Mouse (Mus musculus) heart, embryonic 10.5 days (tissue): ENCODE results near the gene Pfn3. TPM values are rescaled to one million over a fixed set of nuclear protein-coding genes. Genes with fewer than 3 reads are reported as not detected.

Experiments
- DNase-seq: peaks from one replicate; pipeline ENCODE4 v3.0.0-alpha.2; 2017; ENCODE audit warnings: low spot score
- H3K27ac ChIP-seq: fragments of 300-500 bp; sonication (generic); 2 replicates; pipeline ENCODE4 v1.5.1; 2016; ENCODE audit warnings: mild to moderate bottlenecking
- H3K27me3 ChIP-seq: fragments of 300-500 bp; sonication (generic); 2 replicates; pipeline ENCODE4 v1.6.1; 2016; ENCODE audit warnings: mild to moderate bottlenecking; ENCODE audit not compliant: poor library complexity, insufficient read depth, severe bottlenecking
- H3K36me3 ChIP-seq: fragments of 300-500 bp; sonication (generic); 2 replicates; pipeline ENCODE4 v1.6.1; 2016; ENCODE audit warnings: mild to moderate bottlenecking, moderate library complexity
- H3K4me1 ChIP-seq: fragments of 300-500 bp; sonication (generic); 2 replicates; pipeline ENCODE4 v1.6.1; 2016; ENCODE audit warnings: mild to moderate bottlenecking
- H3K4me3 ChIP-seq: fragments of 300-500 bp; sonication (generic); 2 replicates; pipeline ENCODE4 v1.5.1; 2016; ENCODE audit warnings: mild to moderate bottlenecking, moderate library complexity
- H3K9me3 ChIP-seq: fragments of 300-500 bp; sonication (generic); 2 replicates; pipeline ENCODE4 v1.6.1; 2016; ENCODE audit warnings: mild to moderate bottlenecking, moderate library complexity
- WGBS: fragments of 180-500 bp; shearing (Covaris S2); methylation state at CpG from one replicate; pipeline ENCODE4 v1.1.7; 2016; 5-methylcytosine and 5-hydroxymethylcytosine counted together
- polyA plus RNA-seq: library from polyadenylated mRNA; unstranded; fragments of >200 nt; fragmentation: Nextera tagmentation; extraction: Ambion mirVana; gene quantifications from 2 replicates; pipeline ENCODE4 v1.2.1, GENCODE M21; 2016

Gene Pfn3
- polyA plus RNA-seq, 1 experiment from 2014 or later = not detected

GRCm38 (mm10) chr13:55420018-55420932, 5.2 kb upstream of the Pfn3 start:
- 25% methylated on average over 51 of the region's 51 CpGs for WGBS
- H3K4me3 ChIP-seq = peak overlapping the region; percentile 36

GRCm38 (mm10) chr13:55419142-55419541, 4.1 kb upstream of the Pfn3 start:
- Histone ChIP-seq H3K36me3 (no peaks in the 10 kb centered on the region), H3K9me3 (no peaks in the 10 kb centered on the region), H3K27me3 (peaks cover 78% of the 10 kb centered on the region), H3K4me3 (no peak overlapping the region), H3K4me1 (peaks cover 28% of the 10 kb centered on the region), H3K27ac (no peak overlapping the region)
- DNase-seq = no peak
- WGBS = 73% methylated on average over 5 of the region's 5 CpGs

More at GRCm38 (mm10) chr13:55420018-55420932, 5.2 kb upstream of the Pfn3 start:
- H3K27ac ChIP-seq = no peak overlapping the region
- no peaks in the 10 kb centered on the region for H3K36me3 ChIP-seq
- DNase-seq = no peak
- no peaks in the 10 kb centered on the region for H3K9me3 ChIP-seq
- peaks cover 67% of the 10 kb centered on the region for H3K27me3 ChIP-seq
- H3K4me1 ChIP-seq = peaks cover 20% of the 10 kb centered on the region

- DNase-seq = peak; percentile 93
- Histone ChIP-seq H3K27ac (no peak overlapping the region), H3K36me3 (no peaks in the 10 kb centered on the region), H3K4me3 (0 out of 2 replicates have a peak overlapping the region, but pooled peaks have one; percentile 12), H3K4me1 (peaks cover 28% of the 10 kb centered on the region), H3K27me3 (peaks cover 86% of the 10 kb centered on the region), H3K9me3 (no peaks in the 10 kb centered on the region)
- WGBS = 12% methylated on average over 12 of the region's 12 CpGs
These were observed 3.0 kb upstream of the Pfn3 start for GRCm38 (mm10) chr13:55418004-55418403.

- Histone ChIP-seq H3K4me3 (no peak overlapping the region), H3K27me3 (peaks cover 88% of the 10 kb centered on the region), H3K9me3 (no peaks in the 10 kb centered on the region), H3K27ac (no peak overlapping the region), H3K36me3 (no peaks in the 10 kb centered on the region), H3K4me1 (peaks cover 12% of the 10 kb centered on the region; the same call in 1 of the 2 replicates)
- 78% methylated on average over 12 of the region's 12 CpGs for WGBS
- no peak for DNase-seq
These were observed 1.7 kb downstream of the Pfn3 start for GRCm38 (mm10) chr13:55413333-55413732.

- Histone ChIP-seq H3K27ac (no peak overlapping the region), H3K4me1 (peaks cover 8% of the 10 kb centered on the region; the same call in 1 of the 2 replicates), H3K27me3 (peaks cover 88% of the 10 kb centered on the region), H3K4me3 (no peak overlapping the region), H3K9me3 (no peaks in the 10 kb centered on the region), H3K36me3 (no peaks in the 10 kb centered on the region)
- WGBS = 76% methylated on average over 13 of the region's 13 CpGs
- DNase-seq = no peak
These were observed 2.3 kb downstream of the Pfn3 start for GRCm38 (mm10) chr13:55412643-55413307.

GRCm38 (mm10) chr13:55411826-55412225, 3.2 kb downstream of the Pfn3 start:
- DNase-seq = no peak
- Histone ChIP-seq H3K27me3 (peaks cover 87% of the 10 kb centered on the region), H3K4me3 (no peak overlapping the region), H3K27ac (no peak overlapping the region), H3K9me3 (no peaks in the 10 kb centered on the region), H3K36me3 (no peaks in the 10 kb centered on the region), H3K4me1 (peaks cover 8% of the 10 kb centered on the region; the same call in 1 of the 2 replicates)
- WGBS = 66% methylated on average over 7 of the region's 7 CpGs

GRCm38 (mm10) chr13:55408546-55409120, 6.4 kb downstream of the Pfn3 start:
- 75% methylated on average over 19 of the region's 19 CpGs for WGBS
- Histone ChIP-seq H3K27ac (no peak overlapping the region), H3K36me3 (no peaks in the 10 kb centered on the region), H3K4me3 (no peak overlapping the region), H3K4me1 (peaks cover 8% of the 10 kb centered on the region; the same call in 1 of the 2 replicates), H3K9me3 (no peaks in the 10 kb centered on the region), H3K27me3 (peaks cover 94% of the 10 kb centered on the region)
- no peak for DNase-seq

GRCm38 (mm10) chr13:55407341-55407740, 7.7 kb downstream of the Pfn3 start:
- no peaks in the 10 kb centered on the region for H3K9me3 ChIP-seq
- H3K36me3 ChIP-seq = no peaks in the 10 kb centered on the region
- H3K4me3 ChIP-seq = no peak overlapping the region
- DNase-seq = no peak
- H3K27ac ChIP-seq = no peak overlapping the region
- peaks cover 94% of the 10 kb centered on the region for H3K27me3 ChIP-seq
- 79% methylated on average over 4 of the region's 4 CpGs for WGBS
- H3K4me1 ChIP-seq = peaks cover 8% of the 10 kb centered on the region; the same call in 1 of the 2 replicates

- Histone ChIP-seq H3K27ac (peak overlapping the region; percentile 75), H3K36me3 (no peaks in the 10 kb centered on the region), H3K27me3 (peaks cover 93% of the 10 kb centered on the region), H3K4me1 (peaks cover 10% of the 10 kb centered on the region; the same call in 1 of the 2 replicates), H3K9me3 (no peaks in the 10 kb centered on the region), H3K4me3 (no peak overlapping the region)
- DNase-seq = no peak
- 64% methylated on average over 13 of the region's 13 CpGs for WGBS
These were observed 9.1 kb downstream of the Pfn3 start for GRCm38 (mm10) chr13:55405783-55406390.

- H3K27me3 ChIP-seq = peaks cover 93% of the 10 kb centered on the region
- DNase-seq = peak; percentile 91
- H3K4me3 ChIP-seq = no peak overlapping the region
- H3K36me3 ChIP-seq = no peaks in the 10 kb centered on the region
- H3K9me3 ChIP-seq = no peaks in the 10 kb centered on the region
- peaks cover 10% of the 10 kb centered on the region; the same call in 1 of the 2 replicates for H3K4me1 ChIP-seq
- peak overlapping the region; percentile 75; the same call in 1 of the 2 replicates for H3K27ac ChIP-seq
- 18% methylated on average over 11 of the region's 11 CpGs for WGBS
These were observed 9.9 kb downstream of the Pfn3 start for GRCm38 (mm10) chr13:55404853-55405782.

GRCm38 (mm10) chr13:55403935-55404852, 10.8 kb downstream of the Pfn3 start:
- H3K9me3 ChIP-seq = no peaks in the 10 kb centered on the region
- no peaks in the 10 kb centered on the region for H3K36me3 ChIP-seq
- no peak for DNase-seq
- peaks cover 10% of the 10 kb centered on the region; the same call in 1 of the 2 replicates for H3K4me1 ChIP-seq
- 73% methylated on average over 15 of the region's 15 CpGs for WGBS
- no peak overlapping the region for H3K27ac ChIP-seq
- peaks cover 91% of the 10 kb centered on the region for H3K27me3 ChIP-seq
- H3K4me3 ChIP-seq = no peak overlapping the region
